Comparison of ENCODE assay signal across 8 mouse cellular contexts in genomic region chr2:17742051-17742763, GRCm38 (mm10). TPM values are rescaled to one million over a fixed set of nuclear protein-coding genes. Genes with fewer than 3 reads are reported as not detected.
DNase-seq lines count a peak whose midpoint lies in the region; ATAC-seq lines count a peak whose summit lies in the region.

No protein-coding gene starts in this region.

- peaks cover 6% of the 10 kb centered on the region for H3K4me1 ChIP-seq in liver, embryonic 11.5 days (replicated peaks; ENCODE audit: control insufficient read depth, insufficient read depth, low read length)
- H3K4me1 ChIP-seq in embryonic facial prominence, embryonic 14.5 days (ENCODE audit: control insufficient read depth, insufficient read depth, low read length), result peaks cover 5% of the 10 kb centered on the region
- peaks cover 6% of the 10 kb centered on the region for H3K4me1 ChIP-seq in intestine, embryonic 16.5 days (ENCODE audit: control insufficient read depth, insufficient read depth, low read length)

- WGBS in liver, embryonic 11.5 days, result 3% methylated on average over 11 of the region's 11 CpGs
- 6% methylated on average over 11 of the region's 11 CpGs for WGBS in embryonic facial prominence, embryonic 14.5 days
- WGBS in intestine, embryonic 16.5 days, result 15% methylated on average over 11 of the region's 11 CpGs

- peak; percentile 34 for DNase-seq in liver, embryonic 11.5 days (ENCODE audit: low spot score)
- DNase-seq in liver, result no peak
- DNase-seq in embryonic facial prominence, embryonic 14.5 days (ENCODE audit: low spot score), result peak; percentile 29
- DNase-seq in spleen, postnatal 10 days (ENCODE audit: low spot score in 2 of 2), result no peak
- DNase-seq in frontal cortex, postnatal 36 days (ENCODE audit: low spot score in 2 of 2), result no peak
- no peak for DNase-seq in layer of hippocampus, adult 8-10 months (ENCODE audit: low spot score in 2 of 2)

- H3K36me3 ChIP-seq in liver, embryonic 11.5 days (ENCODE audit: control insufficient read depth, insufficient read depth, low read length), result no peaks in the 10 kb centered on the region
- no peaks in the 10 kb centered on the region for H3K36me3 ChIP-seq in embryonic facial prominence, embryonic 14.5 days (ENCODE audit: control insufficient read depth, insufficient read depth, low read length)
- no peaks in the 10 kb centered on the region for H3K36me3 ChIP-seq in intestine, embryonic 16.5 days (ENCODE audit: control insufficient read depth, insufficient read depth, low read length)

- no peak overlapping the region for H3K27ac ChIP-seq in liver, embryonic 11.5 days (ENCODE audit: low read depth, low read length)
- 0 out of 2 replicates have a peak overlapping the region, but pooled peaks have one; percentile 44 for H3K27ac ChIP-seq in embryonic facial prominence, embryonic 14.5 days (replicated peaks; ENCODE audit: low read depth, low read length)
- H3K27ac ChIP-seq in intestine, embryonic 16.5 days (ENCODE audit: low read length), result no peak overlapping the region

- peak overlapping the region; percentile 5 for H3K4me3 ChIP-seq in liver, embryonic 11.5 days (ENCODE audit: low read depth, low read length)
- peak overlapping the region; percentile 32 for H3K4me3 ChIP-seq in embryonic facial prominence, embryonic 14.5 days (ENCODE audit: low read depth, low read length)
- peak overlapping the region; percentile 41 for H3K4me3 ChIP-seq in intestine, embryonic 16.5 days (ENCODE audit: low read length)

- H3K4me2 ChIP-seq in liver, embryonic 11.5 days, result peak overlapping the region; percentile 61
- peak overlapping the region; percentile 49 for H3K4me2 ChIP-seq in embryonic facial prominence, embryonic 14.5 days (ENCODE audit: low read depth, low read length)
- H3K4me2 ChIP-seq in intestine, embryonic 16.5 days (ENCODE audit: low read depth, low read length), result peak overlapping the region; percentile 59

- H3K27me3 ChIP-seq in liver, embryonic 11.5 days (replicated peaks; ENCODE audit: control insufficient read depth, insufficient read depth, low read length), result no peaks in the 10 kb centered on the region
- H3K27me3 ChIP-seq in embryonic facial prominence, embryonic 14.5 days (replicated peaks; ENCODE audit: control insufficient read depth, insufficient read depth, low read length), result no peaks in the 10 kb centered on the region
- H3K27me3 ChIP-seq in intestine, embryonic 16.5 days (replicated peaks; ENCODE audit: control insufficient read depth, insufficient read depth, low read length), result no peaks in the 10 kb centered on the region

- H3K9me3 ChIP-seq in liver, embryonic 11.5 days (ENCODE audit: control insufficient read depth, low read length), result no peaks in the 10 kb centered on the region
- H3K9me3 ChIP-seq in embryonic facial prominence, embryonic 14.5 days (ENCODE audit: control insufficient read depth, low read length), result no peaks in the 10 kb centered on the region
- no peaks in the 10 kb centered on the region for H3K9me3 ChIP-seq in intestine, embryonic 16.5 days (ENCODE audit: control insufficient read depth, low read length)

- no peak overlapping the region for H3K9ac ChIP-seq in liver, embryonic 11.5 days (ENCODE audit: low read depth, low read length)
- 0 out of 2 replicates have a peak overlapping the region, but pooled peaks have one; percentile 38 for H3K9ac ChIP-seq in embryonic facial prominence, embryonic 14.5 days (ENCODE audit: low read depth, low read length)
- H3K9ac ChIP-seq in intestine, embryonic 16.5 days (ENCODE audit: low read depth, low read length), result no peak overlapping the region

- ATAC-seq in liver, embryonic 11.5 days (replicated peaks; ENCODE audit: low FRiP score), result peak; percentile 34; the same call in 1 of the 2 replicates
- ATAC-seq in embryonic facial prominence, embryonic 14.5 days (ENCODE audit: low read depth), result peak; percentile 48
- peak; percentile 58 for ATAC-seq in intestine, embryonic 16.5 days
- peak; percentile 57; the same call in 1 of the 2 replicates for ATAC-seq in megakaryocyte-erythroid progenitor cell, adult 5-6 weeks (replicated peaks; ENCODE audit: low FRiP score, low TSS enrichment, poor library complexity, severe bottlenecking)

RNA-seq across cellular contexts. Expression of gene Nebl, which starts 10.9 kb away (rescaled TPM):
- polyA plus RNA-seq in liver, embryonic 11.5 days (2014; fragmentation: Nextera tagmentation; extraction: Ambion mirVana), result 1.7 and 3.1 TPM in 2 replicates
- polyA plus RNA-seq in embryonic facial prominence, embryonic 14.5 days (2014; fragmentation: Nextera tagmentation; extraction: Ambion mirVana), result 9.4 and 12.2 TPM in 2 replicates
- 0.48 and 0.64 TPM in 2 replicates for polyA plus RNA-seq in intestine, embryonic 16.5 days (2015; fragmentation: Nextera tagmentation; extraction: Ambion mirVana)
- 0.28 TPM in 1 of 2 replicates, not detected in the other for total RNA-seq in megakaryocyte-erythroid progenitor cell, adult 5-6 weeks (2014; fragmentation: Nextera tagmentation)
- 0.30 TPM in 1 of 2 replicates, not detected in the other for total RNA-seq in megakaryocyte-erythroid progenitor cell, adult 5-6 weeks (2017)
- 100 to 1,000 TPM; 128 to 142 (median 137) TPM for total RNA-seq in layer of hippocampus, adult 8-10 months (2022)

Comparison
In these comparisons a context has a peak if more than half of its experiments do, and no peak if none do; other contexts are left out.
1. DNase-seq: peak in liver, embryonic 11.5 days (single experiment) and embryonic facial prominence, embryonic 14.5 days (single experiment); none in liver (single experiment), spleen, postnatal 10 days (0 of 2), frontal cortex, postnatal 36 days (0 of 2) and layer of hippocampus, adult 8-10 months (0 of 2).
2. Peak in every context shown above with its lines, with median percentiles within 50 percentile points of each other: ATAC-seq, H3K4me2 ChIP-seq and H3K4me3 ChIP-seq.